Mouse (Mus musculus): ENCODE measurements at regions not wholly inside any gene's neighbourhood (a gene's known extent, or its start where the extent isn't known, plus 50 kb on each side); places are given as distances from the start of the nearest gene placed in this dataset.

DNA sequence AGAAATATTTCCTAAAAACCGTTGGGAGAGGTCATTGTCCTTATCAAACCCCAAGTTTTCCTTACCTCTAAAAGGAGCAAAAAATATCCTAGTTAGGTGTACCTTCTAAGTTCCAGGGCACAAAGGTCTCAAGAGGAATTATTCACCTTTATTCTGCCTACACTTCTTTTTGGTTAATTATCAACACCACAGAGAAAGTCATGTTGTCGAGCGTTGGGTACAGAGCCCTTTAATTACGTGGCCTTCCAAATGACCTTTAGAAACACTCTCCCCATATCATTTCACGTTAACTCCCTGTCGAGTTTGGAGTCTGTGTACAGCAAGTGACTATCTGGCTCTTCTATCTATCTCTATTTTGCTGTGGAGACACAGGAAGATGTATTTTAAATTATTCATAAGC is 90.7 kb upstream of the Gm765 start:
- DNase-seq = no peak

DNA sequence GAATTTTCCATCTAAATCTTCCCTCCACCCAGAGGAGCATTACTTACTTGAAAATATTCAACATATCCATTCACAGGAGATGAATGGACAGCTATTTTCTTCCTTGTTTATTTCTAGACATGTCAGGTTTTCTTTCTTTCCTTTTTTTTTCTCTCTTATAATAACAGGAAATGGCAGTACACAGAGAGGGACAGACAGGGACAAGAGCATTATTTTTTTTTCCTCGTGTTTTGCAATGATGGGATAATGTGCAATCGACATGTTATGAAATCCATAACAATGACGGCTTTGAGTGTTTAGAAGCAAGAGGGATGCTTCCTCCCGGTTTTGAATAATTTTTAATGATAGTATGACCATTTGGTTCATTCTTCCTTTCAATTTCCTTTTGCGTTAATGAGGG is 86.6 kb upstream of the Gm765 start:
- DNase-seq = no peak

DNA sequence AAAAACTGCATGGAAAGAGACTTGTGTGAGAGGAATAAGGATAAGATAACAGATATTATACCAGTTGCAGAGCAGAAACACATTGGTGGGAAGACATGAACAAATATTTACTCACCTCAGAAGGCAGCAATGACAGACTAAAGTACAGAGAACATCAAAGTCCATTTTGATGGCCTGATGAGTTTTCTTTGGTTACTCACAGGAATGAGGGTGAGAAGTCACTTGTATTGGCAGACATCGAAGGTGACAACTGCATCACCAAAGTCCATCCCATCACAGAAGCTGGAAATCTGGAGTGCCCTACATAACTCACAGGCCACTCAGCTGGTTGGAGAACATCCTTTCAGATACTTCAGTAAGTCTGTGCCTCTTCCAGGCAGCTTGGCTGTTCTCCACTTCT is 60.1 kb upstream of the Gm765 start:
- no peak for DNase-seq

DNA sequence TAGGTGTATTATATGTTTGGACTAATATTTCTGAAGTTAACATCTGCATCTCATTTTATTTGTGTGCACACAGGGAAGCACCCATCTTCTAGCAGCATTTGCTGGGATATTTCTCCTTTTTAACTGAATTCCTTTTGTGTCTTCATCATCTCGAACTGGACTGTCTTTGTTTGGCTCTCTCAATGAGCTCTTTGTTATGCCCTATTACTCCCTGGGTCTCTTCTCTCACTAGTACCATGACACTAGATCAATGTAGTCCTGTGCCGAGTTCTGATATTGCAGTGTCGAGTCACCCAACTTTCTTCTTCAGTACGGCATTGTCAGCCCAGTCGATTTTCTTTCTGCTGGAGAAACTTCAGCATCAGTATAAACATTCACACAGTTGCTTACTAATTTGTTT is 52.0 kb upstream of the Gm765 start:
- no peak for DNase-seq

Measured in heart, postnatal 4 days (tissue).